Mouse (Mus musculus) bone marrow, adult 2 months (tissue): ENCODE measurements around the gene Spr.
"Not testable (repeated sequence)": the region's sequence is repeated elsewhere in the genome, so short reads cannot be mapped to it uniquely, and the experiment has no call there.

Experiments used
- CTCF ChIP-seq: fragments of 200-500 bp; IDR thresholded peaks from 2 replicates; pipeline ENCODE4 v1.5.1; 2011; ENCODE audit warnings: low read length, control low read depth; ENCODE audit not compliant: control insufficient read depth, insufficient read depth
- POLR2A ChIP-seq: fragments of 200-500 bp; IDR thresholded peaks from 2 replicates; pipeline ENCODE4 v1.6.1; 2011; ENCODE audit warnings: low read depth, mild to moderate bottlenecking, control low read depth, low read length, borderline replicate concordance; ENCODE audit not compliant: control insufficient read depth

DNA sequence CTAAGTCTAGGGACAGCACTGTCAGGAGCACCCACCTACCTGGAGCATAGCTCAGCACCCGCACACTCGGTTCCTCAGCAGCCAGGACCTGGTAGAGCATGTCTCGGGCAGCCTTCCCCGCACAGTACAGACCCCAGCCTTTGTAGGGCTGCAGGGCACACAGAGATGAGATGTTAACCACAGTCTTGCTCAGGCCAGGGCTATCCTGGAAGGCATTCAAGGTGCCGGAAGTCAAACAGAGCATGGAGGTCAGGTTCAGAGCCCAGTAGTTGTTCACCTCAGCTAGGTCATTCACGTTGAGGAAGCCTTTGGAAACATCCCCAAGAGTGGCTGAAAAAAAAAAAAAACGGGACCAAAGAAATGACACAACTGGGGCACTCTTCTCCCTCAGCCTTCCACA lies 782 bp downstream of the Spr start:
- not testable (repeated sequence) for TF ChIP-seq POLR2A, CTCF
